Mouse (Mus musculus): ENCODE measurements around the gene Artn.

The Artn gene

DNA sequence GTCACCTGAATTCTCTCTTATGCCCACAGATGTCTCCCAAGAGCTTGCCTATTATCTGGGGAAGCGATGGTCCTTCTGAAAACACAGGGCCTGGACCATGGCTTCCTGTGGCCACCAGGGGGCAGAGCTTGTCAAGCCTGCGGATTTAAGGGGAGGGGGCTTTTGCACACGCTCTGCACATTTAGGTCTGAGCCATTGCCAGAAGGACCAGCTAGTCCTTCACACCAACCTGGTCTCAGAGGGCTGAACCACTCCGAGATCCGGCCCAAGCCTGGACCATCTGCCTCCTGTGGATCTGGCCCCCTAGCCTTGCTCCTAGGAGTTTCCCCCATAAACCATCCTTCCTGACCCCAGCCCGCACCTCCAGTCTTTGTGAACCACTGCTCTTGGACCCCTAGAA, 1.3 kb downstream of the Artn start:
- ChIA-PET CTCF (interaction anchor here (0.5 to 5.7 kb wide), 78 partner anchors 8 to 1753 kb away, joined by 3 to 47 read pairs (median 4); partner anchors contain the start of genes Dph2 (in 3 of the 4), Ipo13 (in 3 of the 4), Atp6v0b (in 1 of the 4) and Cdc20 (in 1 of the 4)), POLR2A (interaction anchor here (0.6 to 6.8 kb wide), 41 partner anchors 10 to 772 kb away, joined by 3 to 60 read pairs (median 4); partner anchors contain the start of genes Ipo13 (in 2 of the 4), Atp6v0b (in 1 of the 4) and Rps8 (in 1 of the 4))

DNA sequence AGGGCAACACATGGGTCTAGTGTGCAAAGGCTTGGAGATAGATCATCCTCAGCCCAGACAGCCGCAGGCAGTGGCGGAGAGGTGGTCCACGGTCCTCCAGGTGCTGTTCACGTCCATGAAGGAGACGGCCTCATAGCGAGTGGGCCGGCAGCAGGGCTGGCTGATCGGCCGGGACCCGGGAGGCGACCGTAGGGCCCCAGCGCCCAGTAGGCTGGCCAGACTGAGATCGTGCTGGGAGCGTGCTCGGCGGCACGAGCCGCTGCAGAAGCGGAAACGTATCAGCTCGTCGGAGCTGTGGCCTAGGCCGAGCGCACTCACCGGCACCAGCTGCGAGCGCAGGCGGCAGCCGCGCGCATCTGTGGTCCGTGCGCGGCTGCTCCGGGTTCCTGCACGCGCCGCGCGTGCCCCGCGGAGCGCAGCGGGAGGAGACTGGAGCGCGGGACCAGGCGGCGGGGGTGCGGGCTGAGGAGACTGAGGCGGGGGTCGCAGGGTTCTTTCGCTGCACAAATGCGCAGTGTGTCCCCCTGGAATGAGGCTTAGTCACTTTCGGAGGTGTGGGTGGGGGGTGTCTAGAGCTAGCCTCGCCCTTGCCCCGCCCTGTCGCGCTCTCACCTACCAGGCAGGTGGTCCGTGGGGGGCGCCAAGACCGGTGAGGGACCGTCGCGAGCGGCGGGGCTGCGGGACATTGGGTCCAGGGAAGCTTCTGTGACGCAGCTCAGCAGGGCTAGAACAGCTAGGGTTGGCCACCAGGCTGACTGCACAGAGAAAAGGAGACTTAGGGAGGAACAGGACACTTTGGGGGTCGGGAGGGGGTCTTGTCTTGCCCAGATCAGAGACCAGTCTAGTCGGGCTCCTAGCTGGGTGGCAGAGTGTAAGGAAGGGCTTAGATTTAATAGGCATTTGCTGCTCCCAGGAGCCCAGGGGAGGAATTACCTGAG, 2.7 kb downstream of the Artn start:
- CTCF ChIA-PET = interaction anchor here (0.6 to 5.7 kb wide), 30 partner anchors 9 to 640 kb away, joined by 3 to 47 read pairs (median 5); partner anchors contain the start of gene Ipo13 (in 2 of the 4)
- POLR2A ChIA-PET = interaction anchor here (0.7 to 6.8 kb wide), 37 partner anchors 7 to 737 kb away, joined by 3 to 60 read pairs (median 4); partner anchors contain the start of genes Dph2 (in 2 of the 4), Ipo13 (in 2 of the 4), Kdm4a (in 2 of the 4) and Atp6v0b (in 1 of the 4)

DNA sequence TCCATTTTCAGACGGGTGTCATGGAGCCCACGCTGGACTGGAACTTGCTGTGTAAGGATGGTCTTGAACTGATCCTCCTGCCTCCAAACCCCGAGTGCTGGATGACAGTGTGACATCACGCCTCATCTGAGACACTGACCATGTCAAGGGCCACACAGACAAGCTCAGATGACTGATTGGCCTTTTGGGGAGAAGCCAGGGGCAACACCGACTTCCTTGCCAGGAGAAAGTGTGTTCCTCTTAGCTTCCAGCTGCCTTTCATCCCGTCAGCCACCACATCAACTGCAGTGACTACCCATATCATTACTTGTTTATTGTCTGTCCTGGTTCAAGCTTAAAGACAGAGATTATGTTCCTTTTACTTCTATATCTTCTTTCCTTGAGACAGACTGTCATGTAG, 4.6 kb downstream of the Artn start:
- CTCF ChIA-PET = interaction anchor here in 2 of 4 experiments (1.5 to 5.7 kb wide), 3 partner anchors 11 to 159 kb away, joined by 3 to 47 read pairs (median 5); partner anchors contain the start of gene Ipo13 (in 1 of the 2)

DNA sequence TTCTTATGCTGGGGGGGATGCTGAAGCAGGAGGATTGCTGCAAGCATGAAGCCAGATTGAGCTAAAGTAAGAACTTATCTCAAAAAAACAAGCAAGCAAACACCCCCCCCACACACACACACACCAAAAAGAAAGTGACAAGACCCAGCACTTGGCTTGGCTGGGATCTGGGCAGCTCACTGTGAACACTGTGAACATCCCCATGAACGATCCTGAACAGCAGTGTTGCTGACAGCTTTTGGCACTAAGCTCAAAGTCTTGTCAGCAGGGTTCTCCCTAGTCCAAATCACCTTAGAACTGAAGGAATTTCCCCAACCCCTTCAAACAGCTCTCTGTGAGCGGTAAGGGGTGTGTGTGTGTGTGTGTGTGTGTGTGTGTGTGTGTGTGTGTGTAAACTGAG, 6.1 kb downstream of the Artn start:
- ChIA-PET POLR2A (interaction anchor here (0.5 to 6.8 kb wide), 13 partner anchors 7 to 374 kb away, joined by 3 to 60 read pairs (median 3); partner anchors contain the start of genes Ipo13 (in 3 of the 4) and Dph2 (in 1 of the 4)), CTCF (interaction anchor here in 3 of 4 experiments (0.6 to 1.2 kb wide), 6 partner anchors 53 to 1664 kb away, joined by 3 to 7 read pairs (median 4); no protein-coding TSS in a partner anchor)

More for the DNA sequence above, 4.6 kb downstream of the Artn start:
- POLR2A ChIA-PET = interaction anchor here in 2 of 4 experiments (0.5 to 6.8 kb wide), 5 partner anchors 8 to 1184 kb away, joined by 4 to 60 read pairs (median 5); partner anchors contain the start of genes Ipo13 (in 1 of the 2) and Slc2a1 (in 1 of the 2)

DNA sequence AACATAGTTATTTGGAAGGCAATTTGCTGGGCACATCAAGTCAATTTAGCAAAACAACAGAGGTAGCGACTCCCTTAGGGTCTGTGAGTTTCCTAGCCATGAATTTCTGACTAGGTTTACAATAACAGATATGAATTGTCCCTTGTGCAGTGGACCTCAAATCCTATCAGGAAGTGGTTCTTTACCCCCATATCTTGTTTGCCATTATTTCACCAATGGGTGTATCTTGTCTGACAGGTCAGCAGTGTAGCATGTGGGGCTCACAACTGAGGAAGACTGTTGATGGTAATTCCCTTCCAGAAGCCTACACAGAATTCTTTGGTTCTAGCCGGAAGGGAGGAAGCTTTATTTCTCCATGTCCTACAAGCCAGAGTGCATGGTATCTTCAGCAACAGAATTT, 8.2 kb downstream of the Artn start:
- CTCF ChIA-PET = no interaction called here
- POLR2A ChIA-PET = interaction anchor here in 2 of 4 experiments (1.0 to 1.4 kb wide), 2 partner anchors 8 to 9 kb away, joined by 4 to 5 read pairs; no protein-coding TSS in a partner anchor

DNA sequence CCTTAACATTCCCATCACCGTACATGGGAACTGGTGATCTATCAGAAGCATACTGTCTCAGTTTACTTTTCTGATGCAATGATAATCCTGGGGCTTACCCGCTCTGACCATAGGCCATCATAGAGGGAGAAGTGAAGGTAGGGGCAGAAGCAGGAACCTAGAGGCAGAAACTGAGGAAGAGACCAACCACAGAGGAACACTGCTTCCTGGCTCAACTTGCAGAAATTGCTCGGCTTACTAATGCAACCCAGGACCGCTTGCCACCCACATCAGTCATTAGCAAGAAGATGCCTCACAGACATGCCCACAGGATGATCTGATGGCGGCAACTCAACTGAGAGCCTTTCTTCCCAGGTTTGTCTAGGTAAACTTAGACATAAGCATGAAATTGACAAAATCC, 10.8 kb downstream of the Artn start:
- ChIA-PET CTCF (interaction anchor here in 2 of 4 experiments (4.0 to 8.9 kb wide), 2 partner anchors 9 kb away, joined by 25 to 47 read pairs; partner anchors contain the start of gene Artn (in 2 of the 2)), POLR2A (interaction anchor here in 2 of 4 experiments (1.1 to 4.6 kb wide), 4 partner anchors 8 to 46 kb away, joined by 4 to 60 read pairs (median 4); partner anchors contain the start of gene Artn (in 1 of the 2))

DNA sequence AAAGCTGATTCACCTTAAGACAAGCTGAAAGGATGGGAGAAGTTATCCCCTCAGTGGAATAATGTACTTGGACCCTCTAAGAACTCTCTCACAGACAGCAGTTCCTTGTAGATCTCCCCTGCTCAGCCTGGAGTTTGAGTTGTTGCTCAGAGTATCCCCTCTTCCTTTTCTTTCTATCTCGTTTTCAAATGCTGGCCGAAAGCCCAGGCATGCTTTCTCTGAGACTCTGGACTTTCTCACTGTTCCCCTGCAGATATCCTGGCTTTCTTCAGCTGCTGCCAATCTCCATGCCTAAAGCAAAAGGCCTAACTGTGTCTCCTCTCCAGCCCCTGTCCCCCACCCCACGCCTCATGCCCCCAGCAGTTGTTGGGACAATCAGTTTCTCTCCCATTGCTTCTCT, 11.3 kb downstream of the Artn start:
- CTCF ChIA-PET = interaction anchor here in 2 of 4 experiments (4.0 to 8.9 kb wide), 2 partner anchors 9 to 10 kb away, joined by 25 to 47 read pairs; partner anchors contain the start of gene Artn (in 2 of the 2)
- POLR2A ChIA-PET = interaction anchor here in 2 of 4 experiments (1.8 to 4.6 kb wide), 4 partner anchors 8 to 46 kb away, joined by 4 to 60 read pairs (median 6); partner anchors contain the start of gene Artn (in 1 of the 2)

DNA sequence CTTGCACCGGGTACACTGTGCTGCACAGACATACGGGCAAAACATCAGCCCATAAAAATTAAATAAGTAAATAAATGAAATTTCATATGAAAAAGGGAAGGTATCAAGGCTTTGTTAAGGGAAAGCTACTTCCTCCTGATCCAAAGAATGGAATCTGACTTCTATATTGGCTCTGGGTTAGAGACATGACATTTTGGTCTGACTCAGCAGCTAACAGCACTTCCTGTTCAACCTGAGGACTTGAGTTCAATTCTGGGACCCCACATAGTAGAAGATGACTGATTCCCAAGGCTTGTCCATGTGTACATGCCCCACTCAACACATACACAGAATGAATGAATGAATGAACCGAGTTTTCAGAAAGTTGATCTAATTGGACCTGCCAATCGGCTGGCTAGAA, 11.7 kb downstream of the Artn start:
- CTCF ChIA-PET = interaction anchor here in 2 of 4 experiments (0.6 to 8.9 kb wide), 4 partner anchors 10 to 245 kb away, joined by 3 to 47 read pairs (median 14); partner anchors contain the start of gene Artn (in 2 of the 2)
- POLR2A ChIA-PET = interaction anchor here in 3 of 4 experiments (0.9 to 4.6 kb wide), 7 partner anchors 9 to 47 kb away, joined by 3 to 60 read pairs (median 5); partner anchors contain the start of genes Artn (in 1 of the 3) and Dph2 (in 1 of the 3)

DNA sequence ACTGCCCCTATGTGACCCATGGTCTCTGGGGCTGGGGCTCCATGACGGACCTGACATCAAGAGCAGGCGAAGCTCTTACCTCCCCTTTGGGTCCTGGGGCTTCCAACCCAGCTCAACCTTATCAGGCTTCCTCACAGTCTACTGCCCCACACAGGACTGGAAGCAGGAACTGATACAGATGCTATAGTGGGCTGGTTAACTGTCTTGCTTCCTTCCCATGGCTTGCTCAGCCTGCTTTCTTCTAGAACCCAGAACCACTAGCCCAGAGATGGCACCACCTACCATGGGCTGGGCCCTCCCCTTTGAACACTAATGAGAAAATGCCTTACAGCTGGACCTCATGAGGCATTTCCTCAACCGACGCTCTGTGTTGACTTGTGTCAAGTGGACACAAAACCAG, 12.2 kb downstream of the Artn start:
- ChIA-PET CTCF (interaction anchor here in 2 of 4 experiments (0.6 to 8.9 kb wide), 4 partner anchors 10 to 245 kb away, joined by 3 to 47 read pairs (median 14); partner anchors contain the start of gene Artn (in 2 of the 2)), POLR2A (interaction anchor here in 3 of 4 experiments (0.9 to 4.6 kb wide), 9 partner anchors 9 to 47 kb away, joined by 3 to 60 read pairs (median 5); partner anchors contain the start of genes Artn (in 1 of the 3) and Dph2 (in 1 of the 3))

DNA sequence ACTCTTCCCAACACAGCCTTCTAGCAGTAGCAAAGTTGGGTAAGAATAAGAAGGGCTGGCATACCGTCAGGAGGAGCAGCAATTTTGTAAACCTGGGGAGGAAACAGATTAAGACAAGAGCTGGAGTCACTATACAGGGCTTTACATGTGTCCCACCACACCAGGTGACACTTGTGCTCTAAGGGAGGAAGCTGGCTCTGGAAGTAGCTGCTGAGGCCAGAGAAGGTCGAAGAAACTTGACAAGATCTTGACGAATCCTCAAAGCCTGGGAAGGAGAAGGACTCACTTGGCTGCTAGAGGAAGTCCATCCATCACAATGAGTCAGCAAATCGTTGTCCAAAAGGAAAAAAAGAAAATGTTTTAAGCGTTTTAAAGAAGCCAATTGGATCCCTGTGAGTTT, 13.2 kb downstream of the Artn start:
- ChIA-PET CTCF (interaction anchor here (0.5 to 8.9 kb wide), 5 partner anchors 11 to 584 kb away, joined by 4 to 47 read pairs (median 5); partner anchors contain the start of gene Artn (in 2 of the 4)), POLR2A (interaction anchor here in 3 of 4 experiments (0.6 to 4.6 kb wide), 18 partner anchors 8 to 512 kb away, joined by 3 to 60 read pairs (median 4); partner anchors contain the start of genes Dph2 (in 2 of the 3), Artn (in 1 of the 3), Atp6v0b (in 1 of the 3) and Kdm4a (in 1 of the 3))

DNA sequence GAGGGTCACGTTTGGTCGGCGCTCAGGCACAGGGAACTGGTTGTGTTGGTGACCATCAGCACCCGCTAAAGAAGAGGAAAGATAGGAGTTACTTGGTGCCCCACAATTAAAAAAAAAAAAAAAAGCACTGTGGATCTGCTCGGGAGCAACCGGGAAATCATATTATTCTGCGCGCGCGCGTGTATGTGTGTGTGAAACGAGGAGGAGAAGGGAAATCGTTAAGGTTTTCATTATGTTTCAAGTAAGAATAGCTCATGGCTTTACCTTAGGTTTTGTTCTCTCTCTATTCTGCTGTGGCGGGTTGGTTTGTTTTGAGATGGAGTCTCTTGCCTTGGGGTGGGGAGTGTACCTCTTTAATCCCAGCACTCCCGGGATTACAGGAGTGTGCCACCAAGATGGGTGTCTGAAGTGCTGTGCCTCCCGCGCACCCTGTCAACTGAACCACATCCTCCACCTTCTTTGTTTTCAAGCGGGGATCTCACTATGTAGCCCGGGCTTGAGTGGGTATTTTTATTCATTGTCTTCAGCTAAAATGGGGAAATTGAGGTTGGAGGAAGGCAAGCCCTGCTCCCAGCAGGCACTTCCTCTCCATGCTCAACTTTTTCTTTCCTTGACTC, 14.0 kb downstream of the Artn start:
- CTCF ChIA-PET = interaction anchor here (1.3 to 8.9 kb wide), 7 partner anchors 12 to 168 kb away, joined by 3 to 47 read pairs (median 5); partner anchors contain the start of gene Artn (in 2 of the 4)
- POLR2A ChIA-PET = interaction anchor here (0.6 to 4.6 kb wide), 21 partner anchors 8 to 513 kb away, joined by 3 to 60 read pairs (median 4); partner anchors contain the start of genes Dph2 (in 2 of the 4), Artn (in 1 of the 4) and Kdm4a (in 1 of the 4)

DNA sequence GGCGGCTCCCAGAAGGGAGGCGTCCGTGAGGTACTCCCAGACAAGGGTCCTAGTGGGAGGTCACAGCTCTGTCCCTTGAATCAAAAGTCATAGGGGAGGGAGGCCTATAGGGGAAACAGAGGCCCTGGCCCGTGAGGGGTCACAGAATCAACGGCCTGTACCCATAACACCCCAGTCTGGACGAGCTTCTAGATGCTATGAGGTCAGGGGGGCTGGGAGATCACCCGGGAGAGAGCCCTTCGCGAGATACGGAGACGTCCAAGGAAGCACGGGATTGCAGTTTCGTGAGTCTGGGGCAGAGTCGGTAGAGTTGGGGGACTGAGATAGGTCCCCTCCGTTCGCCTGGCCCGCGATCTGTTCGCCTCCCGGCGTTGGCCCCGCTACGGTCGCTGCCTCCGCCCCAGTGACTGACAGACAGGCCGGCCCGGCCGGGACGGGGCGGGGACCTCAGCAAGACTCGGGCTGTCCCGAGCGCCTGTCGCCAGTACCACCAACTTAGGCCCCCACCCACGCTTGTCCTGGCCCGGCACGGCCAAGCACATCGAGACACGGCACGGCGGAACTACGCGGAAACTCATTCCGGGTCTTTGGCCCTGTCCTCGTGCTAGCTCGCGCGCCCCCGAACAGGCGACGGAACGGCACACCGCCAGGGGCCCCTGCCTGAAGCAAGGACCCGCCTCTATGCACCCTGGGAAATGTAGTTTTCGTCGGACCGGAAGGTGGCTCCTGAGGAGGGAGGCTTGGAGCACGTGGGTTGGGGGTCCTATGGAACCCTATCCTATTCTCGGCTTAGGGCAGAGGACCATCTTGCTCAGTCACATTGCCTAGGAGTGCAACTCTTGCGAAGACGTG, 14.7 kb downstream of the Artn start, which contains the start of gene Ipo13:
Gene Ipo13 (minus strand): TSS at position 409 of the 852 bp plus-strand sequence.
- CTCF ChIA-PET = interaction anchor here (1.3 to 8.9 kb wide), 7 partner anchors 13 to 169 kb away, joined by 3 to 47 read pairs (median 5); partner anchors contain the start of gene Artn (in 2 of the 4)
- POLR2A ChIA-PET = interaction anchor here (0.6 to 4.6 kb wide), 19 partner anchors 8 to 265 kb away, joined by 3 to 60 read pairs (median 5); partner anchors contain the start of genes Atp6v0b (in 2 of the 4), Dph2 (in 2 of the 4), Artn (in 1 of the 4) and Kdm4a (in 1 of the 4)

DNA sequence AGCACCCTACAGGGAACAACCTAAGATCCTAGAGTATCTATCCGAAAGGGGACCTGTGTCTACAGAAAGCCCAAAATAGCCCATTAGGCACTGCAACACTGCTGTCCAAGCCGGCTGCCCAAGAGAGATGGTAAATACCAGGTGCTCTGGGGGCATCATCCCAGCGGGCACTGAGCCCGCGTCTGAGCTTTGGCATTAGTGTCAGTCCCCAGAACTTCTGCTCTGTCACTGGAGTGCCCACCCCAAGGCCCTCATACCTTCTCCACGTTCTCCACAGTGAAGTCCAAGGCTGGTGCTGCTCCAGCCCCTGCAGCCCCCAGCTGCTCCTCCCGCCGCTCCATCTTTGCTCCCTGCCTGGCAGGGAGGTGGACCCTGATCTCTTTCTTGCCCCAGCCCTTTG, 15.5 kb downstream of the Artn start:
- ChIA-PET CTCF (interaction anchor here in 3 of 4 experiments (1.3 to 8.9 kb wide), 4 partner anchors 13 to 170 kb away, joined by 3 to 47 read pairs (median 4); partner anchors contain the start of gene Artn (in 1 of the 3)), POLR2A (interaction anchor here in 2 of 4 experiments (1.0 to 4.6 kb wide), 11 partner anchors 9 to 266 kb away, joined by 3 to 60 read pairs (median 7); partner anchors contain the start of genes Dph2 (in 2 of the 2), Artn (in 1 of the 2), Atp6v0b (in 1 of the 2) and Kdm4a (in 1 of the 2))

DNA sequence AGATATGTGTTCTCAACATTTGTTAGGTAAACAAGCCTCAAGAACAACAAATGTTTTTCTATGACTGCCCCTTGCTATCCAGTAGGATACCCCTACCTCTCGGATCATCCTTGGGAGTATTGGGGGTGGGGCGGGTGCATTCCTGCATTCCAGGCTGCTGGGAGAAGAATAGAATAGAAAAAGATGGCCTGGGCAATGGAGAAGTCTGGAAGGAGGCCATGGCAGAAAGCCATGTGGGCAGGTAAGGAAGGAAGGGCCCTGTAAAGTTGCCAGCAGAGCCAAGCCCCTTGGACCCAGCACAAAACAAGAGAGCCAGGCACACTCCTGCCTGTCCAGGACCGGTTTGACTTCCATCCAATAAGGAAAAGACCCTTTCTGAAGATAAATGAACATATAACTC, 16.1 kb downstream of the Artn start:
- ChIA-PET CTCF (interaction anchor here in 1 of 4 experiments (1.2 to 8.9 kb wide), 3 partner anchors 14 to 170 kb away, joined by 3 to 47 read pairs (median 3); partner anchors contain the start of gene Artn), POLR2A (interaction anchor here in 3 of 4 experiments (0.6 to 2.7 kb wide), 8 partner anchors 8 to 676 kb away, joined by 3 to 7 read pairs (median 5); partner anchors contain the start of genes Artn (in 1 of the 3), Atp6v0b (in 1 of the 3) and Kdm4a (in 1 of the 3))

DNA sequence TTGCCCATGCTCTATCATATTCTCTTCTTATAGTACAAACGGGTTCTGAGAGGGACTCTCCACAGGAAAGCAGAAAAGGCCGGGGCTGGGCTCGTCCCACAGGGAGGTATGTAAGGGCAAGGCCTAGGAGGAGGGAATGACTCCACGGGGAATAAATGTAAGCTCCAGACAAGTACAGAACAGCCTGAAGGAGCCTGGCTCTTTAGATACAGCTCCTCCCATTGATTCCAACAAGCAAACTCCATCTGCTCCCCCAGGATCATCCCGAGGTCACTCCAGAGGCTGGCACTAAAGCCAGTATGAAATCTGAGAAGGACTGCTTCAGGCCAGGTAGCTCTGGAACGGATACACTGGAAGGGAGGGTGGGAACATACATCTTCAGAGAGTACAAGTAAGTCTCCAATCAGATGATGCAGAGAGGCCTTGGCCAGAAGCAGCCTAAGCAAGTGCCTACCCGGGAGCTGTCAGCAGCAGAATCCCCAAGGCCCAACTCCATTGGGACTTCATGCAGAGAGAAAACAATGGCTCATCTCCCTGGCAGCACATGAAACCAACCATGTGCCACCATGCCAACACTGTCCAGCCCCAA, 16.8 kb downstream of the Artn start:
- CTCF ChIA-PET = interaction anchor here in 3 of 4 experiments (0.6 to 8.9 kb wide), 5 partner anchors 15 to 395 kb away, joined by 3 to 47 read pairs (median 3); partner anchors contain the start of gene Artn (in 1 of the 3)
- POLR2A ChIA-PET = interaction anchor here (0.6 to 1.9 kb wide), 14 partner anchors 9 to 711 kb away, joined by 3 to 6 read pairs (median 4); partner anchors contain the start of genes Dph2 (in 2 of the 4), Artn (in 1 of the 4), Atp6v0b (in 1 of the 4) and Kdm4a (in 1 of the 4)

All from embryonic stem cell, embryonic (primary cell).